Mouse (Mus musculus) midbrain, embryonic 10.5 days (tissue): ENCODE measurements around the gene Psmd6. TPM values are rescaled to one million over a fixed set of nuclear protein-coding genes. Genes with fewer than 3 reads are reported as not detected.
A peak's percentile ranks its signal among the peaks of the same experiment; 100 is the strongest.

Source experiments
- DNase-seq: peaks from one replicate; pipeline ENCODE4 v3.0.0-alpha.2; 2017; ENCODE audit warnings: low spot score
- H3K27ac ChIP-seq: fragments of 300-500 bp; sonication (generic); replicated peaks from 2 replicates; pipeline ENCODE4 v1.5.1; 2016; ENCODE audit warnings: mild to moderate bottlenecking
- H3K27me3 ChIP-seq: fragments of 300-500 bp; sonication (generic); 2 replicates; pipeline ENCODE4 v1.6.1; 2016; ENCODE audit warnings: low read depth, mild to moderate bottlenecking; ENCODE audit not compliant: poor library complexity, severe bottlenecking
- H3K36me3 ChIP-seq: fragments of 300-500 bp; sonication (generic); 2 replicates; pipeline ENCODE4 v1.6.1; 2016; ENCODE audit warnings: mild to moderate bottlenecking, moderate library complexity
- H3K4me1 ChIP-seq: fragments of 300-500 bp; sonication (generic); 2 replicates; pipeline ENCODE4 v1.6.1; 2016
- H3K4me3 ChIP-seq: fragments of 300-500 bp; sonication (generic); 2 replicates; pipeline ENCODE4 v1.5.1; 2016; ENCODE audit warnings: mild to moderate bottlenecking, moderate library complexity
- H3K9me3 ChIP-seq: fragments of 300-500 bp; sonication (generic); replicated peaks from 2 replicates; pipeline ENCODE4 v1.6.1; 2016; ENCODE audit warnings: mild to moderate bottlenecking
- WGBS: fragments of 180-500 bp; shearing (Covaris S2); methylation state at CpG from one replicate; pipeline ENCODE4 v1.1.7; 2016; 5-methylcytosine and 5-hydroxymethylcytosine counted together
- polyA plus RNA-seq: library from polyadenylated mRNA; unstranded; fragments of >200 nt; fragmentation: Nextera tagmentation; extraction: Ambion mirVana; gene quantifications from 2 replicates; pipeline ENCODE4 v1.2.1, GENCODE M21; 2016

Gene Psmd6
- polyA plus RNA-seq, 1 experiment from 2014 or later: 307 TPM

DNA sequence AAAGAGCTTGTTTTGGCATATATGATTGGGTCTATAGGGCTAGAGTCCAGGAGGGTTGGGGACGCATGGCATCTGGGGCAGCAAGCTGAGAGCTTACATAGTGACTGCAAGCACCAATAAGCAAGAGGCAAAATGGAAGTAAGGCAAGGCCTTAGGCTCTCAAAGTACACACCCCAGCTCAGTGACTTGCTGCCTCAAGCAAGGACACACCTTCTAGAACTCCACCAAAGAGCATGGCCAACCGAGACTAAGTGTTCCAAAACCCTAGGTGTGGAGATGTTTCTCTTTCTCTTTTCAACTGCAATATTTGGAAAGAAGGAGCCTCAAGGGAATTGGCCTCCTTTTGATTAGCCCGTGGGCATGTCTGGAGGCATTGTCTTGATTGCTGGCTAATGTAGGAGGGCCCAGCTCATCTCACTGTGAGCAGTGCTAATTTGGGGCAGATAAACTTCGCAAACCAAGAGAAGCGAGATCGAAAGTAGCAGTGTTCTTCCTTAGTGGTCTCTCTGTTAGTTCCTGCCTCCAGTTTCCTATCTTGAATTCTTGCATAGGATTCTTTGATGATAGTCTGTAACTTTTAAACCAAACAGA, 40.1 kb downstream of the Psmd6 start:
- Histone ChIP-seq H3K4me3 (no peak overlapping the region), H3K27ac (no peak overlapping the region), H3K9me3 (no peaks in the 10 kb centered on the region), H3K4me1 (no peaks in the 10 kb centered on the region), H3K27me3 (no peaks in the 10 kb centered on the region), H3K36me3 (no peaks in the 10 kb centered on the region; the same call in 1 of the 2 replicates)
- WGBS: 94% methylated on average over 6 of the region's 6 CpGs
- no peak for DNase-seq

DNA sequence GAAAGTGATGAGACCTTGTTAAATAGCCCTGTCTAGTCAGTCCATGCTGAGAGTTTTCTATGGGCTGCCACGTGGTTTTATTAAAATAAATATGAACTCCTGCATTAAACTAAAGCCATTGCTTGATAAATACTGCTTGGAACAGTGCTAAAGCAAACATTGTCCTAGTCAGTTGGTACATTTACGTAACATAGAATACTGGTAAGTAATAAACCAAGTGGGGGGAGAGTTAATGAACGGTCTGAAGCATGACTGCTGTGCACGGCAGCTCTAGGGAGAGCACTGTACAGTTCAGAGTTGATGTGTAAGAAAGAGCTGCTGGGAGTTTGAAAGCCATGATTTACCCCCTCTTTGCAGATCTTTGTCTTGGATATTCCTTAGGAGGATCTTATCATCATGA, 49.3 kb downstream of the Psmd6 start:
- Histone ChIP-seq H3K4me1 (peaks cover 62% of the 10 kb centered on the region), H3K36me3 (peaks cover 6% of the 10 kb centered on the region; the same call in 1 of the 2 replicates), H3K4me3 (no peak overlapping the region), H3K27ac (peak overlapping the region; percentile 88), H3K27me3 (no peaks in the 10 kb centered on the region), H3K9me3 (no peaks in the 10 kb centered on the region)
- DNase-seq: no peak
- WGBS: 66% methylated on average over 4 of the region's 4 CpGs

DNA sequence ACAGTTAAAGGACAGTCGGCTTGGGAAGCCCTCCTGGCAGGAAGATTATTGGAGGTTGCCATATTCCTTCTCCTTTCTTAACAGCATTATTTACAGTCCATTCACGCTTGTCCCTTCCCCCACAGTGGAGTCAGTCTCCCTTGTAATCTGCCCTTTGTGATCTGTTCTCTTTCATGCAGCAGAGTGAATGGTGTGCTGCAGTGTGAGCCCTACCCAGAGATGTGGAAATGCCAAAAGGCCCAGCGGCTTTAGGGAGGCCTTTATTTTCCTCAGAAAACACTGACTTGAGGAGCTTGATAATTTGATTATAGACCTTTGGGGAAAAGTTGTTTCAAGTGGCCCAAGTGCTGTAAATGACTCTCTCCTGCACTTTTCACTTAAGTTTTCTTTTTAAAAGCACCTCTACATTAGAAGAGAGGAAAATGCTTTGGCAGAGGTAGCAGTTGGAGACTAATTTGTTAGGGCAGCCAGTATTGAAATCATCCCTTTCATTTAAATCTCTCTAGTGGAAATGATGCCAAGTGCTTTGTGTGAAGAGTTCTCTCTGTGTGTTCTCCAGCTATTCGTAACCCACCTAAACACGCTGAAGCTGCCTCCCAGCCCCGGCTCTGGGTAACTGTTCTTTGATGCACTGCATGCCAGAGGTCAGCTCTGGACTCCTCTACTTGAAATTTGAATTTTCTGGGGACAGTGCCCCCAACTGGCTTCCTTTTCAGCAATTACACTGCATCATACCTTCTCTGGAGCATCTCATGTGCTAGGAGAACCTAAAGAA, 50.1 kb downstream of the Psmd6 start:
- Histone ChIP-seq H3K36me3 (peaks cover 6% of the 10 kb centered on the region; the same call in 1 of the 2 replicates), H3K27ac (peak overlapping the region; percentile 88), H3K27me3 (no peaks in the 10 kb centered on the region), H3K9me3 (no peaks in the 10 kb centered on the region), H3K4me3 (peak overlapping the region; percentile 20), H3K4me1 (peaks cover 69% of the 10 kb centered on the region)
- WGBS: 7% methylated on average over 6 of the region's 6 CpGs
- DNase-seq: peak; percentile 66

DNA sequence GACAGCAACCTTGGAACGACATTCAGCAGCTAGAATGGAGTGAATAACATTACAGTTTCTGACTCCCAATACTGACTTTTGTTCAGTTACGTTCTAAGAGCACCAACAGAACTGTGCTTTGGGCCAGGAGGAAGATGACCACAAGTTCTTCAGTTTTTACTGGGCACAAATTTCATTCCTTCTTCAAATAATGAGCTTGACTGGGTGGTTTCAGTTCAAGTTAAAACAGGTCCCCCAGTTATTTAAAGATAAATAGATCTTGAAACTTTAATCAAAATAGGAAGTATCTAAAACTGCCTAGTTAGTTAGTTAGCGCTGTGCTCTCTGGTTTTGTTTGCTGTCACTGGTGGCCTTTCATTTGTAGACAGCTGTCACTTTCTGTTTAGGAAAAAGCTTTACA, 52.2 kb downstream of the Psmd6 start:
- no peak for DNase-seq
- Histone ChIP-seq H3K9me3 (no peaks in the 10 kb centered on the region), H3K4me3 (peak overlapping the region; percentile 47; the same call in 1 of the 2 replicates), H3K27me3 (no peaks in the 10 kb centered on the region), H3K36me3 (no peaks in the 10 kb centered on the region), H3K4me1 (peaks cover 91% of the 10 kb centered on the region), H3K27ac (peak overlapping the region; percentile 88)
- WGBS: 14% methylated on average over 3 of the region's 3 CpGs

DNA sequence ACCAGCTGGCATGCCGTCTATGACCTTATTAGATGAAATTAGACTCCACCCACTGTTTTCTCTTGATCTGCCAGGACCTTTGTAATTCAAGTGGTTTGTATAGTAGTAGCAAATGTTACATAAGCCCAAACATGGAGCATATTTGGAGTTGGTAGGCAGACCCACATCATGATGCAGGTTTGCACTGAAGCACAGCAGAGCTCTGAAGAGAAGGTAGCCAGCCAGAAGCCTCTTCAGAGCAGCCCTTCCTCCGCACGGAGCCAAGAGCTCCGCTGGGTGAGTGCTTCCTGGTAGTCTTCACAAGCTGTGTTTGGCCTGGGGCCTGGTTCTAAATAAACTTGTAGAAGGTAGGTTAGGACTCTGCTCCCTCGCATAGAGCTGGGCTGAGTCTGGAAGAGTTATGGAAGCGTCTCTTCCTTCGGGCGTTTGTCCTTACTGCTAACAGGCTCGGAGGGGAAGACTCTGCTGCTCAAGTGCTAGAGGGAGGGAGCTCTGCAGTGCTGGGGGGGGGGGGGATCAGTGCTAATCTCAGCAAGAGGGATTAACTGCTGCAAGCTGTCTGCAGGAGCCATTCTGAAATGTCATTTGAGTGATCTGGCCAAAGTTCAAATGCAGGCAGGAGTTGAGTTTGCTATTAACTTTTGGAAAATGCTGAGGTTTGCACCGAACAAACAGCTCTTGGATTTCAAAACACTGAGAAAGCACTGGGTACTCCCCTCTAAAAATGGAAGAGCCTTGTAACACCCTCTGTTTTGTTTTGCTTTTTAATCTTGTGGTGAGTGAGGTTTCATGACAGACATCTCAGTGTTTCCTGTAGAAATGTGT, 52.9 kb downstream of the Psmd6 start:
- H3K27ac ChIP-seq: peak overlapping the region; percentile 88
- peaks cover 95% of the 10 kb centered on the region for H3K4me1 ChIP-seq
- peak; percentile 69 for DNase-seq
- H3K36me3 ChIP-seq: no peaks in the 10 kb centered on the region
- WGBS: 7% methylated on average over 10 of the region's 10 CpGs
- no peaks in the 10 kb centered on the region for H3K9me3 ChIP-seq
- peak overlapping the region; percentile 47 for H3K4me3 ChIP-seq
- H3K27me3 ChIP-seq: no peaks in the 10 kb centered on the region

DNA sequence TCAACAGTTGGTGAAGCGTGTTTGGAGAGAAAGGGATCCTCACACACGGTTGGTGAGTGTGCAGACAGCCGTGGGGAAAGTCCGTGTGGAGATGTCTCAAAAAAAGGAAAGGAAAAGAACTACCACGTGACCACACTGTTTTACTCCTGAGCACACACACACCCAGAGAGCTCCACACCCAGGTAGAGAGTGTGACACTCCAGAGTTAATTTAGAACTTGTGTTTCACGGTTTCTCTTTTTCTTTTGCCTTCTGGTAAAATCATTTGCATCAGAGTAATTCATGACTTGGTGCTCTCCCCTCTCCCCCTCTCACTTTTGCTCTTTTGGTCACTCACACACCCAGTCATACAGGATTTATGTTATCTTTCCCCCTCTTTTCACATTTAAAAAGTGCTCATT, 54.5 kb downstream of the Psmd6 start:
- peak overlapping the region; percentile 42; the same call in 1 of the 2 replicates for H3K27ac ChIP-seq
- H3K4me3 ChIP-seq: no peak overlapping the region
- H3K36me3 ChIP-seq: 0 out of 2 replicates have a peak, but pooled peaks cover 4% of the 10 kb centered on the region
- DNase-seq: no peak
- 72% methylated on average over 6 of the region's 6 CpGs for WGBS
- no peaks in the 10 kb centered on the region for H3K27me3 ChIP-seq
- H3K9me3 ChIP-seq: no peaks in the 10 kb centered on the region
- H3K4me1 ChIP-seq: peaks cover 83% of the 10 kb centered on the region

DNA sequence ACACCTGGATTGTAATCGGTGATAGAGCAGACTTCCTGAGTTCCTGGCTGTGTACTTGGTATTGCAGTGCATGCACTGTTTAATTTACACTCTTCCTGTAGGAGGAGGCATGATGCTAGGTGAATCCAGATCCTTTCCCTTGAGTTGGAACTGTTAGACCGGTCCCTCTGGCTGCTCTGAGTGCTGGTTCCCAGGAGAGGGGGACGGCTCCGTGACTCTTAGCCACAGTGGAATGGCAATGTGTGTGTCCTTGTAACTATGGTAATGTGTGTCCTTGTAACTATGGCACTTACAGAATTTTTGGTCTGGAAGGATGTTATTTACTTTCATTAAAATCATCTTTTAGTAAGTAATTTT, 55.7 kb downstream of the Psmd6 start:
- Histone ChIP-seq H3K9me3 (no peaks in the 10 kb centered on the region), H3K4me3 (no peak overlapping the region), H3K4me1 (peaks cover 71% of the 10 kb centered on the region), H3K36me3 (0 out of 2 replicates have a peak, but pooled peaks cover 4% of the 10 kb centered on the region), H3K27ac (peak overlapping the region; percentile 70), H3K27me3 (no peaks in the 10 kb centered on the region)
- 30% methylated on average over 4 of the region's 4 CpGs for WGBS
- DNase-seq: peak; percentile 31

DNA sequence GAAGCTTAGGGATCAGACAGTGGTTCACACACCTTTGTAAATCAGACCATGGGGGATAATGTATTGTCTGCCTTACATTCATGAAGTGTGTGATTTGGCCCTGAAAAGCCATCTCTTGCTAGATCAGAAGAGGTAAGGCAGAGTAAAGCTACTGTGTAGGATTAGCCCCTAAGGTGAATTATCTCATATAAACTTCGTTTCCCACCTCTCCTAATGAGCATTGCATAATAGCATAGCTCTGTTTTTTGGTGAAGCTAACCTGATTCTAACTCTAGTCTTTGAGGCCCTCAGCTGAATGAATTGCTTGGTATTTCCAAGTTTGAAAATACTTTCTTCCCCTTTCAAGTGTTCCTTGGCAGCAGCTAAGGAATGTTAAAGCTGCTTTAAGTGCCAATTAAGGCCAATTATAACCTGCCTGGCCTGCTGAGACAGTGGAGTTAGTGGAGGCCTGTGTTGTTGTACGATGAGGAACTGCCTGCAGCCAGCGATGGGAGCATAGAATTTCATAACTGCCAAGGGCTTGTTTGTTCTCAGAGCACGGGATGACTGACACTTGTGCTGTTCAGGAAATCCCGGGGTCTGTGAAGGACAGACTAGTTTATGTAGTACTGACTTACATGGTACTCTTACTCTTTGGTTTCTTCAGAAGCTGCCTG, 56.2 kb downstream of the Psmd6 start:
- H3K4me3 ChIP-seq: no peak overlapping the region
- no peaks in the 10 kb centered on the region for H3K27me3 ChIP-seq
- 0 out of 2 replicates have a peak, but pooled peaks cover 4% of the 10 kb centered on the region for H3K36me3 ChIP-seq
- 20% methylated on average over 5 of the region's 5 CpGs for WGBS
- H3K4me1 ChIP-seq: peaks cover 66% of the 10 kb centered on the region
- H3K9me3 ChIP-seq: no peaks in the 10 kb centered on the region
- H3K27ac ChIP-seq: peak overlapping the region; percentile 70
- no peak for DNase-seq

DNA sequence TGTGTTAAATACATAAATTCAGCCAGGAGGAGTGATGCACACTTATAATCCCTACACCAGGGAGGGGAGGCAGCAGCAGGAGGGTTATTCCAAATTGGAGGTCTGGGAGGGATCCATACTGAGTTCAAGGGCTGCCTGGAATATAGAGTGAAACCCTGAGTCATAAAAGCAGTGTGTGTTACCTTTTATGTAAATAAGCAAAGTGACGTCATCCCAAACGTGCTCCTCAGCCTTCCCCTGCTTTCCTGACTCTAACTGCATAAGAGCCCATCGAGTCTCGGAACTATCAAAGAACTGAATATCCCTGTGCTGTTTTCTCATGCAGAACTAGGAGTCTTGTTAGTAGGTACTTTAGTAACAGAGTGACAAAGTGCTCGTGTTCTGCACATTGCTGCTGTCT, 57.4 kb downstream of the Psmd6 start:
- H3K9me3 ChIP-seq: peaks cover under 1% of the 10 kb centered on the region; the same call in 1 of the 2 replicates
- WGBS: 52% methylated on average over 5 of the region's 5 CpGs
- peaks cover 11% of the 10 kb centered on the region for H3K36me3 ChIP-seq
- no peaks in the 10 kb centered on the region for H3K27me3 ChIP-seq
- peaks cover 54% of the 10 kb centered on the region for H3K4me1 ChIP-seq
- no peak for DNase-seq
- no peak overlapping the region for H3K27ac ChIP-seq
- no peak overlapping the region for H3K4me3 ChIP-seq

DNA sequence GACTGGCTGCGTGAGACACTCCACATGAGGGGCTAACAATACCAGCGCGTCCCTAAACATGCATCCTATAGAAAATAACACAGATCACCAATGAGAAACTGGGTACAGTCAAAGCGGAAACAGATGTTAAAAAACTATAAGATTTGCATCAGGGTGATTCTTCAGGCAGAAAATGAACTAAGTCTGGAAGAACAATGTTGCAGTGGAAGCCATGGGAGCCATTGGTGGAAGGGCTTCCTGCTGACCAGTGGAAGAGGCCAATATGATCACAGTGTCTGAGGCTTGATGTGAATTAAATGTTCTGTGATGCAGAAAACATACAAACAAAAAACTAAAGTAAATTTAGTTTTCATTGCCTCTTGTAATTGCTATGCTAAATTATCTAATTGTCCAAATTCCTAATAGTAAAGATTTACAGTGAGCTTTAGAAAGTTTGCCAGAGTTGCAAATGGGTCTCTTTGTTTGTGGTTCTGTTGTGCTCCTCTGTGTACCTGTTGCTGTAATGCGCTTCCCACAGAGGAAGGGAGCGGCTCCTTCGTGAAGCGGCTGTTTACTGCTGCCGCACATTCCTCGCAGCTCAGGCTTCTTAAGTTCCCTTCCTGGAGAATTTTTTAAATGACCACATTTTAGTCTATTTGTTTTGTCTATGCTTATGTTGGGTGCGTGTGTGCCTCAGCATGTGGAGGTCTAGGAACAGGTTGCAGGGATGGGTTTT, 58.1 kb downstream of the Psmd6 start:
- no peak for DNase-seq
- no peak overlapping the region for H3K27ac ChIP-seq
- peaks cover 47% of the 10 kb centered on the region for H3K4me1 ChIP-seq
- 79% methylated on average over 11 of the region's 11 CpGs for WGBS
- H3K27me3 ChIP-seq: no peaks in the 10 kb centered on the region
- H3K9me3 ChIP-seq: peaks cover 3% of the 10 kb centered on the region; the same call in 1 of the 2 replicates
- H3K4me3 ChIP-seq: no peak overlapping the region
- H3K36me3 ChIP-seq: peaks cover 16% of the 10 kb centered on the region
